Mouse (Mus musculus): ENCODE results near the gene Ldah.
"Not testable (repeated sequence)": the region's sequence is repeated elsewhere in the genome, so short reads cannot be mapped to it uniquely, and the experiment has no call there.

Gene Ldah

DNA sequence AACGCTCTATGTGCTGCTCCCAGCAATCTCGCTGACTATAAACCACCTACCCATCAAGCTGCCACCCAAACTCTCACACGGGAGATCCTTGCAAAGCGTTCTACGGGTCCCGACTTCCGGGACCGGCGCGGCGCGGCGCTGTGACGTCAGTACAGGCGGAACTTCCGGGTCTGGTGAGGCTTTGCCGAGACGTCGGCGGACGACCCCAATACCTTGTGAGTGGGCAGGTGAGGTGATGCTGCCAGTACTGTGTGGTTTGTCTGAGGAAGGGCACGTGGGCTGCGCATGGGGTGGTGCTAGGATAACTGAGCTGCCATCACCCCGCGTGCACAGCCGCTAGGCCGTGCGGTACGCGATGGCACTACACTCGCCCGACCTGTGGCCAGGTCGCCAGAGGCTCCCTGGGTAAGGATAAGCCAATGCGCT is at the start of gene Ldah:
Gene Ldah, plus strand, starts transcription at position 130 of the 426 bp plus-strand sequence.
- DNase-seq, result peak; percentile 91

GRCm38 (mm10) chr12:8167743-8168142 is 40.2 kb upstream of the Ldah start:
- no peak for DNase-seq

DNA sequence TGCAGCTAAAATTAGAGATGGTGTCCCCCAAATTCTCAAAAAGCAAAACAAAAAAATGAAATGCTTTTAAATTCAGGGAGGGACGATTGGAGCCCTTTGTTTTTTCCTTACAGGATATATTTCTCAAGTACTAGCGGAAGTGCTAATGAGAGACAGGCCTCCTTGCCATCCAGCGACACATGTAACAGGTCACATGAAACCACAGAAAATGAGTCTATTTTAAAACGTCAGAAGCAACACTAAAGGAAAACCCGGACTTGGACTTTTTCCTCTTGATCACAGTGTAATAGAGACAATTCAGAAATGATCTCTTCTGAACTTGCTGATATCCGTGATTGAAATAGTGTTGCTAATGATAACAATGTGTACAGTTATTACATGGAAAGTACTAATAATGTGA is 27.0 kb upstream of the Ldah start:
- DNase-seq, result no peak

DNA sequence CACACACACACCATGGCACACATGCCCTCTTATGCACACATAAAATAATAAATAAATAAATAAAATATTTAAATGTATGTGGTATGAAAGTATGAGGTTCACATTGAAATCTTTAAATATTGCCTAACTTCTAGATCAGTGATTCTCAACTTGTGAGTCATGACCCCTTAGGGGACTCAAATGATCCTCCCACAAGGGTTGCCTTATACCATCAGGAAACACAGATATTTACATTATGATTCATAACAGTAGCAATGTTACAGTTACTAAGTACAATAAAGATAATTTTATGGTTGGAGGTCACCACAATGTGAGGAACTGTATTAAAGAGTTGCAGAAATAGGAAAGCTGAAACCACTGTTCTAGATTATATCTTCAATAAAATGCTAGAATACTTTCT is 26.2 kb upstream of the Ldah start:
- DNase-seq, result no peak

- no peak for DNase-seq
These were observed 23.4 kb upstream of the Ldah start for GRCm38 (mm10) chr12:8184518-8184917.

- DNase-seq, result no peak
These were observed 19.7 kb upstream of the Ldah start for GRCm38 (mm10) chr12:8188161-8188560.

DNA sequence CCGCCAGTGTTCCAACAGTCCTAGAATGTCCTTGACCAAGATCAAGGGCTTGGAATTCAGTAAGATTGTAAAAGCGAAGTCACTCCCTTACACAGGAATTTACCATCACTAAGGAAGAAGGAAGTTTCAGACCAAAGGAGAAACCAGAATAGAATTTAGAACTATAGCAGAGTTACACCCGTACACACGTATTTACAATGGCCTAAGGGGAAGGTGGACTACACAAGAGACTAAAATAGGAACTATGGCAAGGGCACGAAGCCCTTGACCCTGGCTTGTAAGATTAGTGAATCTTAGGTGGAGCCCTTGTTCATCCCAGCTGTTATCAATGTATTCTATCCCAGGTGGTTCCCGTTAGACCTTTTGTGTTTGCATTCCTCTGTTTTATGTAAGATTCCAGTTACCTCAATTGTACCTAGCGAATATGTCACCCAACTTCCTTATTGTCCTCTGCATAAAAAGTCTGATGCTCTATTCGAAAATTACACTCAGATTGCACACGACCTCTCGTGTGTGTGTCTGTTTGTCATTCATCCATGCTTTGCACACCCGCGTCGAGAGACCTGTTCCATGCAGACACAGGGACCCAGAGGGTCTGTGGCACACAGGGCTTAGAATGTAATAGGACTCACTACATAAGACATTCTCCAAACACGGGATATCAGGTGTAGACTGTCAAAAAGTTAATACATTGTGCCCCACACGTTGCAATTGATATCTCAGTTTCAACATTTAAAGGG is 18.9 kb upstream of the Ldah start:
- not testable (repeated sequence) for DNase-seq

DNA sequence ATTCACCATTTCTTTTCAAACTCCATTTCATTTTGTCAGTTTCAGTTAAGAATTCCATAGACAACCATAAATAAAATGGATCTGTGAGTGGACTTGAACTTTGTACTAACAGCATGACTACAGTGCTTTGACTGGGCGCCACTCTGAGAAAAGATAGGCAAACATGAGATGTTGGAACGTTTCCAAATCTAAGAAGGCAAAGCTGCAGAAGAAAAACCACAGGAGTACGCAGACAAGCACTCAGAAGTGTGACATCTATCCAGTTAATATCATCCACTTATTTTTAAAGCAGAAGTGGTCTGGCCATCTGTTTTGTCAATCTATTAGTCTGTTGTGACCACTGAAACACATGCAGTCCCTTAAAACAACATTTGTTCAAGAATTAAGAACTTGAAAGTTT is 18.2 kb upstream of the Ldah start:
- DNase-seq, result no peak

- no peak for DNase-seq
These were observed 2.2 kb upstream of the Ldah start for GRCm38 (mm10) chr12:8205721-8206120.

DNA sequence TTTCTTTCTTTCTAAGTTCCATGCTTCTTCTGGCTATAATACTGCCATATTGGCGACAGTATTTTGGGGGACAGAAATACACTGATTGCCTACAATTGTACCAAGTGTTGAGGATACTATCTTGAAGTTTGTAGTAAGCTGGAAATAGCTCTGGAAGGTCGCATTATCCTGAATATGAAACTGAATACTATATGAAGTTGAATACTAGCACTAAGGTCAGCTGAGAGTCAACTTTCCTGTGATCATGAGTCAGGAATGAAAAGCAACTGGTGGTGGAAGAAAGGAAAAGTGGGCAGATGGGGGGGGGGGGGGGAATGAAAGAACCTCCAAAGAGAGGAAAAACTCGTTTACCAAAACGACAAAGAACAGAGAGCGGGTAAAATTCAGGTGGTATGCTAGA is 329 bp upstream of the Ldah start:
- DNase-seq, result no peak

GRCm38 (mm10) chr12:8216392-8217280 is 8.7 kb downstream of the Ldah start:
- DNase-seq, result no peak

- DNase-seq, result no peak
These were observed 15.1 kb downstream of the Ldah start for GRCm38 (mm10) chr12:8223036-8223435.

DNA sequence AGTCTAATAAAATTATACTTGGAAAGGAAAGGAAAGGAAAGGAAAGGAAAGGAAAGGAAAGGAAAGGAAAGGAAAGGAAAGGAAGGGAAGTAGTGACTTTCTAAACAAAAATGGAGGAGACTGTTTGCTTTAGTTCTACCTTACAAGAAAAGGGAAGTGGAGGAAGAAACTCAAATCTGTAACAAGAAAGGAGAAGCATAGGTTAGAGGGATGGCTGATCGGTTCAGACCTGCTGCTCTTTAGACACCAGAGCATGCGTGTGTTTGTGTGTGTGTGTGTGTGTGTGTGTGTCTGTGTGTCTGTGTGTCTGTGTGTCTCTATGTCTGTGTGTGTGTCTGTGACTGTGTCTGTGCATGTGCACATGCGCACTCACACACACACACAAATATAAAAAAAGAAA is 23.2 kb downstream of the Ldah start:
- DNase-seq, result no peak

DNA sequence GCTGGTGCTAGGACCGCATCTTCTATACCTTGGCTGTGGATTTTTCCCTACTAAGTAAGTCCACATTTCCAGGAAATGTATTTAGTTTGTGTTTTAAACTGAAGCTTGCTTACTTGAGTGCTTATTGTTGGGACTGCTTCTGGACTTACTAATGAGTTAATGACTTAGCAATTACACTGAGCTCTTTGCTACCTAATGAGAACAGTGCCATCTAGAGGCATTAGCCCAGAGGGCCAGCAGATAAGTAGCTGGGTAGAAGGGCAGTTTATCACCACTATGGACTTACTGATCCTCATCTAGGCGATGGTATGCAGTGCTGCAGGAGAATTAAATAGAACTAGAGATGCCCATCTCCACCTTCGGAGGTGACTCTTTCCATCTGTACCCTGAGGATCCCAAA is 24.8 kb downstream of the Ldah start:
- DNase-seq, result peak; percentile 18

DNA sequence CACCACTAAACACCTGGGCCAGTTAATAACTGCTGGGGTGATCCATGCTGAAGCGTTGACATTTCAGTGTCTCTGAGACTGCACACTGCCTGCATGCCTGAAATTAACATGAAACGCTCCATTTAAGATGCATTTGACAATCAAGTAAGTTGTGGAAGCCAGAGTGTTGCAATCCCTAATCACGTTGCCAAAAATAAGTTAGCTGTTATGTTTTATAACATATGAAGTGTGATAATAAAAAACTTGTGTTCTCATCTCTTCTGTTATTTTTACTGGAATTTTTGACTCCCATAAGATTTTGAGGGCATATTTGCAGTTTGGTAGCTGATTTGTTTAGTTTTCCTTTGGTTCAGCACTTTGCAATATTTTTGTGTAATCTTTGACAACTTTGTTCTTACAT is 34.3 kb downstream of the Ldah start:
- peak; percentile 21 for DNase-seq

- DNase-seq, result peak; percentile 11
These were observed 36.8 kb downstream of the Ldah start for GRCm38 (mm10) chr12:8244746-8245145.

- no peak for DNase-seq
These were observed 52.4 kb downstream of the Ldah start for GRCm38 (mm10) chr12:8260297-8260696.

- DNase-seq, result no peak
These were observed 58.4 kb downstream of the Ldah start for GRCm38 (mm10) chr12:8266311-8266710.

- DNase-seq, result no peak
These were observed 61.7 kb downstream of the Ldah start for GRCm38 (mm10) chr12:8269627-8270026.

DNA sequence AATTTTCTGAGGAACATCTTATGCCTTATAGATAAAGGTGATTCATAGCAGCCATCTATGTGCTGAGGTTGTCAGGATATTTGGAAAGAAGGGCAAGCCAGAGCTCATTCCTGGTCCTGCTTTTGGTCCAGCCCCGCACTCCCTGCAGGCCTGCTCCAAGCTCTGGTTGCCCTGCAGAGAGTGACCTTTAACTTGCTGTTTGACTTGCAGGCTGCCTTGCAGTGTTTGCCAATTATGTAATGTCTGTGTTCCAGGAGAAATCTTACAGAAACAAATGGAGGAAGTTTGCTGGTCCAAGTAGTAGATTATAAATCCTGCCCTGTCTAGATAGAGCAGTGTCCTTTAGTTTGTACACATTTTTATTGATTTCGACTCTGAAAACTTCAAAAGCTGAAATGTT is 63.5 kb downstream of the Ldah start:
- no peak for DNase-seq

- no peak for DNase-seq
These were observed 65.7 kb downstream of the Ldah start for GRCm38 (mm10) chr12:8273471-8274171.

- DNase-seq, result no peak
These were observed 67.5 kb downstream of the Ldah start for GRCm38 (mm10) chr12:8275424-8275823.

DNA sequence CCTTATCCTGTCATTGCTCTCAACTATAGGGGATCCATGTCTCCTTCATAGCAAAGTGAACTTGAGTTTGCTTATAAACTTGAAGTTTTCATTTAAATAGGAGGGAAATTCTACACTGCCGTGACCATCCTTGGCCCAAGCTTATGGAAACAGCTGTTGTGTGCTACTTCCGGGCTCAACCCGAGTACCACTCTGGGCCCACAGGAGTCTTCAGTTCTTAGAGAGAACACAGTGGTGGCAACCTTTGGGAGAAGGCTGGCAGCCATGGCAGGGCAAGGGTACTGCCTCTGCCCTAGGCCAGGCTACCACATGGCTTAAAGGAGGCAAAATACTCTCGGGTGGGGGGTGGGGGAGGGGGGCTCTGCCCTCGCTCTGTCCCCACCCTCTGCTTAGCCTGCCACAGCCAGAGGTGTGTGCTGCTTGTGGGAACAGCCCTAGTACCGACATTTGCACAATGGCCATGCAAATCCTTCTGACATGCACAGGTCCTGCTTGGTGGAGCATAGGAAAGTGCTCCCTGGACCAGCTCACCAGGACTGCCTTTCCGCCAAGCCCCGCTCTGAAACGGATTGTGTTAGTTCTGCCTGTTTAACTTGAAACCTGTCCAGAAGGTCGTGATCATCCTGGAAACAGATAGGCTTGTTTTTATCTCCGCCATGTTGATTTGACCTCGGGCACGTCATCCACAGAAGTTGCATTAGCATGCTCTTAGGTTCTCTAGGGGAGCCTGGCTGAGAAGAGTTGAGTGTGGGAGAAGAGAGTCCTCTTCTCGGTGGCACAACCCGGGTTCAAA is 73.5 kb downstream of the Ldah start:
- DNase-seq, result no peak
